Mouse (Mus musculus) brown adipose tissue, adult 24 weeks (tissue): ENCODE results near the gene Gna11. TPM values are rescaled to one million over a fixed set of nuclear protein-coding genes. Genes with fewer than 3 reads are reported as not detected.

Source experiments
- H3K27ac ChIP-seq: fragments of 200-500 bp; replicated peaks from 2 replicates; pipeline ENCODE4 v1.5.1; 2012; ENCODE audit warnings: low read depth, mild to moderate bottlenecking, low read length
- H3K4me1 ChIP-seq: fragments of 200-500 bp; 2 replicates; pipeline ENCODE4 v1.6.1; 2012; ENCODE audit warnings: low read length, mixed read lengths; ENCODE audit not compliant: control insufficient read depth, insufficient read depth, insufficient read length
- H3K4me3 ChIP-seq: fragments of 200-500 bp; 2 replicates; pipeline ENCODE4 v1.5.1; 2012; ENCODE audit warnings: low read depth, mild to moderate bottlenecking, low read length, moderate library complexity; ENCODE audit not compliant: insufficient read depth
- polyA plus RNA-seq: library from polyadenylated mRNA; stranded (reverse); fragments of >200 nt; gene quantifications from 2 replicates; pipeline ENCODE4 v1.2.4, GENCODE M21; 2012; ENCODE audit not compliant: missing spikeins, insufficient read depth, insufficient read length

Gene Gna11
- polyA plus RNA-seq, 1 experiment: 41.1 TPM

DNA sequence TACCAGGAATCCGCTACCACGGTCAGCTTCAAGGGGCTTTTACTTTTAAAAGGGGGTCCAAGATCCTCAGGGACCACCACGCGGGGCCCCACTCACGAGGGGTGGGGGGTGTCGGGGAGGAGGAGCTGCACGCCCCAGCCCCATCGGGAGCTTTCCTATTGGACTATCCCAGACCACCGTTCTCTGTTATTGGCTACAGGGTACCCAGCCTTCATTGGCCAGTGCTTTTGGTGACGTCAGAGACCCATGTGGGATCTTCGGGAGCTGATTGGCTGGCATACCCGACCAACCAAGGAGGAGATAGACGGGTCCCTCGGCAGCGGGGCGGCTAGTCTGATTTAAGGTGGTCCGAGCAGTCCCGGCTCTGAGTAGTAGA lies 26.5 kb upstream of the Gna11 start:
- H3K27ac ChIP-seq: peak overlapping the region; percentile 28; the same call in 1 of the 2 replicates
- H3K4me3 ChIP-seq: peak overlapping the region; percentile 70
- peaks cover 4% of the 10 kb centered on the region; the same call in 1 of the 2 replicates for H3K4me1 ChIP-seq

- H3K4me3 ChIP-seq: peak overlapping the region; percentile 70
- peaks cover 4% of the 10 kb centered on the region; the same call in 1 of the 2 replicates for H3K4me1 ChIP-seq
Measured at GRCm38 (mm10) chr10:81570831-81571500, 26.0 kb upstream of the Gna11 start.

DNA sequence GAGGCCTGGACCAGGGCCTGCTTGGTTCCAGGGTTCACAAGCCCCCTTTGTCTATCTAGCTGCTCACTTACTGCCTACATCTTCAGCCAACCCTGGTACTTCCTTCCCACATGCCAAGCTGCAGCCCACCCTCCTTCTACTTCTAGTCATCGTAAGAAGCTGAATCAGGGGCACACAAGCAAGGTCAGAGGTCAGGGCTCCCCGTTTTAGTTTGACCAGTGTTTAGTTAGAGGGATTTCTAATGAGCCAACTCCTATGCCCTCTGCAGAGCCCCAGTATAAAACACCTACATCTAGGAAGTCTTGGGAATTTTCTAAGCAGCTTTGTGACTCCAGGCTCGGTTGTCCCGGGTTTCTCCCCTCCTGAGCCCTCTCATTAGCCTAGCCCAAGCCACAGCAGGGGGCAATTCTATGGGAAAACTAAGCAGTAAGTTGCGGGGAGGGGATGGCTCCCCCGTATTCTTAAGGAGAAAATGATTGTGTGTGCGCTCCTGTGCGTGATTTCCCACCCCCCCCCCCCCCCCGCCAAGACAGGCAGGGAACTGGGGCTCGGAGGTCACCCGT lies 25.3 kb upstream of the Gna11 start:
- Histone ChIP-seq H3K4me1 (peaks cover 4% of the 10 kb centered on the region; the same call in 1 of the 2 replicates), H3K4me3 (peak overlapping the region; percentile 52), H3K27ac (no peak overlapping the region)

More at GRCm38 (mm10) chr10:81570831-81571500, 26.0 kb upstream of the Gna11 start:
- H3K27ac ChIP-seq: peak overlapping the region; percentile 28; the same call in 1 of the 2 replicates

DNA sequence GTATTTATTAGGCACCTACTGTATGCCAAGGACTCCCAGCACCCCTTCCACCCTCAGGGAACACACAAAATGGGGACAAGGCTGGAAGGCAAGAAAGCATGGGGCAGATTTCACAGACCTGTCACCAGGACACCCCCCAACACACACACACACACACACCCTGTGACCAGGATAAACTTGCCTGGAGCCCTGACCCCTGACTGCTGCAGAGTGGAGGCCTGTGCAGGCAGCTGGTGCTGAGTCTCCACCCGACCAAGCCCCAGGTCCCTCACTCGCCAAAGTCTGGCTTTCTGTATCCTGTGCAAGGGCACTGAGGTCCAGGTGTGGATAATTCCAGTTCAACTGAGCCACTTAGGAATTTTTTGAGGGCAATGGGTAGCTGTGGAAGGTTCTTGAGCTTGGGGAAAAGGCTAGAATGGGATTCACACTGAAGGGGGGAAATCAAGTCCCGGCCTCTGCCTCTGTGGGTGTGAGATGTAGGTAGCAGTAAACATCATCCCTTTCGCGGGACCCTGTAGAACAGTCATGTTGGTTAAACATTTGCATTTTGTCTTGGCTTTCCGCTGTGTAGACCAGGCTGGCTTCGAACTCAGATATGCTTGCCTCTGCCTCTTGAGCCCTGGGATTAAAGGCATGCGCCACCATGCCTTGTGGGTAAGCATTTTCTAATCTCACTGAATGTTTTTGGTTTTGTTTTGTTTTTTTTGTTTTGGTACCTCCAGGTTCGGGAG lies 24.7 kb upstream of the Gna11 start:
- no peak overlapping the region for H3K4me3 ChIP-seq
- H3K27ac ChIP-seq: no peak overlapping the region
- H3K4me1 ChIP-seq: 0 out of 2 replicates have a peak, but pooled peaks cover 4% of the 10 kb centered on the region

- Histone ChIP-seq H3K4me3 (no peak overlapping the region), H3K4me1 (peaks cover 4% of the 10 kb centered on the region; the same call in 1 of the 2 replicates), H3K27ac (no peak overlapping the region)
Measured at GRCm38 (mm10) chr10:81568381-81569191, 23.6 kb upstream of the Gna11 start.

GRCm38 (mm10) chr10:81565257-81566228 lies 20.6 kb upstream of the Gna11 start:
- Histone ChIP-seq H3K4me1 (peaks cover 14% of the 10 kb centered on the region), H3K27ac (no peak overlapping the region), H3K4me3 (no peak overlapping the region)

GRCm38 (mm10) chr10:81564734-81565133 lies 19.7 kb upstream of the Gna11 start:
- no peak overlapping the region for H3K4me3 ChIP-seq
- H3K4me1 ChIP-seq: peaks cover 14% of the 10 kb centered on the region
- no peak overlapping the region for H3K27ac ChIP-seq

GRCm38 (mm10) chr10:81564216-81564615 lies 19.2 kb upstream of the Gna11 start:
- peak overlapping the region; percentile 37; the same call in 1 of the 2 replicates for H3K4me3 ChIP-seq
- peaks cover 14% of the 10 kb centered on the region for H3K4me1 ChIP-seq
- no peak overlapping the region for H3K27ac ChIP-seq

DNA sequence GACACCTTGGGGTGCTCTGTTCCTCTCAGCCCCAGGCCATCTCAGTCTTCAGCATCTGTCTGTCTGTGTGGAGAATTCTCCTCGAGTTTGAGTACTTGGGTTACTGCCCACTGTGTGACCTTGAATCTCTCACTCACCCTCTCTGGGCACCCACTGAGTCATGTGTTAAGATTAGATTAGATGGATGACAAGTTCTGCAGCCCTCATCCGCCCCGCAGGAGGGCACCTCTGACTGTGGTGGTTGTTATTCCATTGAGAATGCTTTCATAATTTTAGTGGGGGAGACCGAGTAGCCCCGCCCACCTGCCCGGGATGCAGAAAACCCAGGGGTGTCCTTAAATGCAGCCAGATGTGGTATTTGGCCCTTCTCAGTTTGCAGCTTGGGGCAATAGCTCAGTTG lies 18.5 kb upstream of the Gna11 start:
- Histone ChIP-seq H3K4me3 (no peak overlapping the region), H3K4me1 (peaks cover 20% of the 10 kb centered on the region), H3K27ac (no peak overlapping the region)

DNA sequence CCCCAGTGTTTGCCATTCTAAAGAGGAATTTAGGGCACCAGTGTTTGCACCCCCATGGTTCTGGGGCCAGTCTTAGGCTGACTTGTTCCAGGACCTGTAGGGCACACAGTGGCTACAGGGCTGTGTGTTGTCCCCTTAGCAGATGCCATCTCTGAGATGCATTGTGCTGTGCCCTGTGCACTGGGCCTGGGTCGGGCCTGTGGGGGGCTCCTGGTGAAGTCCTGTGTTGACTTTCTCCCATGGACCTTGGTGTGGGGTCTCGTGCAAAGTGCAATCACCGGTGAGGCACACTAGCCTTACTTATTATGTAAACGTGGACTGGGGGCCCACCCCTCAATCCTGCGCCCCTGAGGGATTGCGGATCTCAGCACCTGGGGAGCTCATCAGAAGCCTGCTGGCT lies 17.4 kb upstream of the Gna11 start:
- no peak overlapping the region for H3K27ac ChIP-seq
- no peak overlapping the region for H3K4me3 ChIP-seq
- peaks cover 20% of the 10 kb centered on the region for H3K4me1 ChIP-seq

DNA sequence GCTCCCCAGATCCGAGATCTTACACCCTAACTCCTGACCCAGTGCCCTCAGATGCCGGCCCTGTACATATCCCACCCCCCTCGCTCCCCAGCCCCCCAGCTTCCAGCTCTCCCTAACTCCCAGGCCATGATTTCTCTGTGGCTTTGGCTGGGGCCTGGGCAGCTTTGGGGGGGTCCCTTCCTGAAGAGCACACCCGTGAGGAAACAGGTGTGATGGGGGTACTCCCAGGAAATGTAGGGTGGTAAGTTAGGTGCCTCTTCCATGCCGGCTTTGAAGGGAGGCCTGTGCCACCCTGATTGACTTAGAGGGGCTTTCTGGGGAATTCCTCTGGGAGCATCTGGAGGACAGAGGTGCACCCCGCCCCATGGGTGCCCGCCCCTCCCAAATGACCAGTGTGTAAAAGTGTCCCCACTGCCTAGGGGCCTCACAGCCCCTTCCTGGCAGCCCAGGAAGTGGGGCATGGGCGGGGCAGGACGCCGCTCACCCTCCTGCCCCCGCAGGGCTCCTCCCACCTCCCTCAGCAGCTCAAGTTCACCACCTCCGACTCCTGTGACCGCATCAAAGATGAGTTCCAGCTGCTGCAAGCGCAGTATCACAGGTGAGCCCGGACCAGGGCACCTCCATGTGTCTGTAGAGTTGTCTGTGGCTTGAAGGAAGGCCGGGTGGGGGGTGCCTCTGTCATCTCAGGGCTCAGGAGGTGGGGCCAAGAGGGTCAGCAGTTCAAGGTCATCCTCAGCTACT lies 15.9 kb upstream of the Gna11 start:
- peaks cover 20% of the 10 kb centered on the region for H3K4me1 ChIP-seq
- H3K27ac ChIP-seq: no peak overlapping the region
- H3K4me3 ChIP-seq: peak overlapping the region; percentile 100

- peak overlapping the region; percentile 86 for H3K27ac ChIP-seq
Measured at GRCm38 (mm10) chr10:81559627-81560539, 14.9 kb upstream of the Gna11 start.

More at GRCm38 (mm10) chr10:81559627-81560539, 14.9 kb upstream of the Gna11 start:
- Histone ChIP-seq H3K4me3 (peak overlapping the region; percentile 100), H3K4me1 (peaks cover 20% of the 10 kb centered on the region)
